34 mouse cellular contexts compared by ENCODE assay signal in the genomic region with DNA sequence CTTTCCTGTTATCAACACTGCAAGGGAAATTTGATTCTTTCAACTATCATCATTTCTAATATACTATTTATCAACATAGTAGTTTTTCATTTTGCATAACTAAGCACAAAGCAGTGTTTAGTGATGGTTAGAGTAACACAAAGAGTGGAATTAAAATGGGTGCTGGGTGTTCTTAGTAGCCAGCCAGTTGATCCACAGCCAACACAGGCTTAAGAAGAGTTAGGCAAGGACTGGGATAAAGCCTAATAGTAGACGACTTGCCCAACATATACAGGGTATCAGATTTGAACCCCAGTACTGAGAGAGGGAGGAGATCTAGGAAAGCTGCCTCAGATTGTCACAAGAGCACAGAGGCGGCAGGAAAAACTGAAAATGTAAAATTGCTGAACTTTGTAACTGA.
"Had no signal": no experiment of that assay in that cellular context is flagged by ENCODE, and none has a peak within 500 bp of the region (broad histone marks: within the 10 kb centered on the region; RNA-seq: fewer than 3 reads in every experiment).

No protein-coding gene starts in this region.

- ATAC-seq: hindbrain, embryonic 16.5 days; inflammation-experienced regulatory T-cells, adult 6 months; intestine, embryonic 15.5 days; intestine, embryonic 16.5 days; intestine, postnatal 0 days had no signal

- H3K9ac ChIP-seq: heart, embryonic 12.5 days; heart, embryonic 13.5 days; heart, embryonic 15.5 days; hindbrain, embryonic 12.5 days; hindbrain, embryonic 13.5 days; hindbrain, embryonic 14.5 days; hindbrain, embryonic 15.5 days; intestine, embryonic 15.5 days; kidney, embryonic 15.5 days had no signal

- H3K27ac ChIP-seq: heart, embryonic 13.5 days; heart, embryonic 15.5 days; hindbrain, embryonic 10.5 days; hindbrain, embryonic 12.5 days; hindbrain, embryonic 13.5 days; hindbrain, embryonic 14.5 days; hindbrain, embryonic 15.5 days; intestine, embryonic 15.5 days; kidney, embryonic 15.5 days; kidney, postnatal 0 days; layer of hippocampus, adult 2 months; left cerebral cortex, adult 2 months had no signal

- H3K4me2 ChIP-seq: heart, embryonic 11.5 days; heart, embryonic 12.5 days; heart, embryonic 13.5 days; heart, embryonic 15.5 days; hindbrain, embryonic 12.5 days; hindbrain, embryonic 13.5 days; hindbrain, embryonic 14.5 days; hindbrain, embryonic 15.5 days; intestine, embryonic 15.5 days; kidney, embryonic 15.5 days had no signal

- H3K27me3 ChIP-seq: heart, embryonic 12.5 days; heart, embryonic 13.5 days; heart, embryonic 15.5 days; hindbrain, embryonic 12.5 days; hindbrain, embryonic 13.5 days; hindbrain, embryonic 15.5 days; intestine, embryonic 15.5 days; kidney, embryonic 15.5 days had no signal

- H3K9me3 ChIP-seq: heart, embryonic 12.5 days; heart, embryonic 13.5 days; heart, embryonic 15.5 days; hindbrain, embryonic 10.5 days; hindbrain, embryonic 12.5 days; hindbrain, embryonic 13.5 days; hindbrain, embryonic 15.5 days; intestine, embryonic 15.5 days; kidney, embryonic 15.5 days had no signal

- H3K4me3 ChIP-seq: heart, embryonic 12.5 days; heart, embryonic 13.5 days; heart, embryonic 15.5 days; hindbrain, embryonic 10.5 days; hindbrain, embryonic 12.5 days; hindbrain, embryonic 13.5 days; hindbrain, embryonic 15.5 days; intestine, embryonic 15.5 days; kidney, embryonic 15.5 days; layer of hippocampus, adult 2 months; left cerebral cortex, adult 2 months had no signal

- H3K36me3 ChIP-seq: heart, embryonic 12.5 days; heart, embryonic 13.5 days; heart, embryonic 15.5 days; hindbrain, embryonic 10.5 days; hindbrain, embryonic 12.5 days; hindbrain, embryonic 13.5 days; hindbrain, embryonic 15.5 days; intestine, embryonic 15.5 days; kidney, embryonic 15.5 days had no signal

- DNase-seq: heart, postnatal 10 days; heart, postnatal 14 days; heart, postnatal 36 days; heart, postnatal 4 days; kidney, adult 11 months; kidney, adult 18-20 months; kidney, adult 2 months; kidney, adult 8-10 months; kidney, adult 9 months; kidney, postnatal 10 days; kidney, postnatal 14 days; kidney, postnatal 25 days; kidney, postnatal 36 days; kidney, postnatal 4 days; layer of hippocampus, adult 9-11 months; layer of hippocampus, postnatal 36 days had no signal

- H3K4me1 ChIP-seq: heart, embryonic 12.5 days; heart, embryonic 13.5 days; heart, embryonic 15.5 days; hindbrain, embryonic 10.5 days; hindbrain, embryonic 12.5 days; hindbrain, embryonic 13.5 days; hindbrain, embryonic 15.5 days; intestine, embryonic 15.5 days; kidney, embryonic 15.5 days had no signal
